Mouse (Mus musculus): ENCODE measurements at regions not wholly inside any gene's neighbourhood (a gene's known extent, or its start where the extent isn't known, plus 50 kb on each side); places are given as distances from the start of the nearest gene placed in this dataset.

DNA sequence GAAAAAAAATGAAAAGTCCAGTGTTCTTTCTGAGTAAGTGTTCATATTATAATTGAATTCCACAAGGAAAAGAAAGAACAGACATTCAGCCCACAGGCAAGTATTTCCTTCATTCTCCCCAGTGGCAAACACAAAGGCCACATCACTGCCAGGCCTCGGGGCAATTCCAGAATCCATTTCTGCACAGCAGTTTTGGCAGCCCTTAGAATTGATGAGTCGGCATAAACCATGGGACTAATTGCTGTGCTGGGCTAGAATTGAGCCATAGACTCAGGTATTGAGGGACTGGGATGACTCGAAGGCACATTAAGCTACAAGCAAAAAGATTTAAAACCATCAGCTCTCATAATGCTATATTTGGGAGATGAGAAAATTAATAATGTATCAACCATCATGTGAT, 569.3 kb downstream of the Actr3 start:
- H3K36me3 ChIP-seq (ENCODE audit: insufficient read depth, low read length), result no peaks in the 10 kb centered on the region
- H3K4me3 ChIP-seq (replicated peaks; ENCODE audit: low read length), result no peak overlapping the region
- H3K9me3 ChIP-seq (ENCODE audit: low read length), result no peaks in the 10 kb centered on the region
- H3K4me1 ChIP-seq (replicated peaks; ENCODE audit: low read depth, low read length), result no peaks in the 10 kb centered on the region
- TF ChIP-seq POU5F1 (IDR thresholded peaks at IDR 0.05; ENCODE audit: borderline replicate concordance, low read length) (no peak), CTCF (conservative IDR thresholded peaks at IDR 0.05; ENCODE audit: low read length) (no peak), NANOG (IDR thresholded peaks at IDR 0.05; ENCODE audit: borderline replicate concordance, low read length) (no peak)
- H3K27me3 ChIP-seq (ENCODE audit: insufficient read depth, low read length), result no peaks in the 10 kb centered on the region

DNA sequence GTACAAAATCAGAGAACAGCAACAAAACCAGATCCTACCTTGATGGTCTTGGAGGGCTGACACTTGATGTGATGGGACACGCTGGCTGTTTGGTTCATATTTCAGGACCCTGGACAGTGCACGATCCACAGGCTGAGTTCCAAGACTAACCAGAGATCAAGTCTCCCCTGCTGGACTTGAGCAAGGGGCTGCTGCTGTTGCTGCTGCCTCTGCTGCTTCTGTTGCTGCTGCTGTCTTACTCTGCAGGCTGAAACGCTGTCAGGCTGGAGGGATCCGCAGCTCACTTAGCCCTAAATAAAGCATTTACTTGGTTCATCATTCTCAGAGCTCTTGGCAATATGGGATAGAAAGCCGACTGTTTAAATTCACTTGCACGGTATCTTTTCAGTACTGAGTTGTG, 589.8 kb downstream of the Actr3 start:
- Histone ChIP-seq H3K4me1 (replicated peaks; ENCODE audit: low read depth, low read length) (no peaks in the 10 kb centered on the region), H3K4me3 (replicated peaks; ENCODE audit: low read length) (no peak overlapping the region), H3K36me3 (ENCODE audit: insufficient read depth, low read length) (no peaks in the 10 kb centered on the region), H3K9me3 (ENCODE audit: low read length) (no peaks in the 10 kb centered on the region), H3K27me3 (ENCODE audit: insufficient read depth, low read length) (no peaks in the 10 kb centered on the region)
- no peak for TF ChIP-seq CTCF (conservative IDR thresholded peaks at IDR 0.05; ENCODE audit: low read length)
- no peak for TF ChIP-seq POU5F1 (IDR thresholded peaks at IDR 0.05; ENCODE audit: borderline replicate concordance, low read length)
- TF ChIP-seq NANOG (IDR thresholded peaks at IDR 0.05; ENCODE audit: borderline replicate concordance, low read length), result no peak

DNA sequence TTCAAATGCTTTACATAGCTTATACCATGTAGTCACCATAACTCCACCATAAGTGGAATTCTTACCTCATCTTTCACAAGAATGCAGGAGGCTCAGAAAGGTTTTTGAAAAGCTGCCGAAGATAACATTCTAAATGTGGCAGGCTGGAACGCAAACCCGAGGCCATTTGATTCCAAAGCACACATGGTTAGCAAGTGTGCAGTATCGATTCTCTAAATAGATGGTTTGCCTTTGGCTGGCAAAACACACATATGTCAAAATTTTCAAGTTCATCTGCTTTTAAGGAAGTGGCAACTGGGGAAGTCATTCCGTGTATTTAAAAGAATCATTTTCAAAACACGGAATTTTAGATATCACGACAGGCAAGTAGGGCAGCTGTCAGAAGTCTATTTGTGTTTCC, 609.8 kb downstream of the Actr3 start:
- H3K4me3 ChIP-seq (replicated peaks; ENCODE audit: low read length), result no peak overlapping the region
- TF ChIP-seq POU5F1 (IDR thresholded peaks at IDR 0.05; ENCODE audit: borderline replicate concordance, low read length) (no peak), NANOG (IDR thresholded peaks at IDR 0.05; ENCODE audit: borderline replicate concordance, low read length) (no peak), CTCF (conservative IDR thresholded peaks at IDR 0.05; ENCODE audit: low read length) (no peak)

DNA sequence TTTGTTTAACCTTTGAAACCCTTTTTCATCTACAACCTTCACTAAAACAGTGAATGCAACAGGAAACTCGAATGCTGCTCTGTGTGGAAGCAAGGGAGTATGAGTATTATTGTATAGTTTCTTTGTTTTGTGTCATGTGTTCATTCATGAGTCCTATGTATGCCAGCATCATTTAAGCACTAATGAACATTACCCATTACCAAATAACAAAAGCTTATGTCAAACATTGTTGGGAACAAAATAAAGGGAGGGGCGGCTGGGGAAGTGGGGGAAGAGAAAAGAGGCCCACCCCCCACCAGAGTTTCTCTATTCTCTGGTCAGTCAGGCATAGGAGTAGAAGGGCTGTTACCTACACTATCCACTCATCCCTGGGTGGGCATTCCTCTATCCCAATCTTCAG, 642.5 kb downstream of the Actr3 start:
- Histone ChIP-seq H3K4me3 (replicated peaks; ENCODE audit: low read length) (no peak overlapping the region), H3K9me3 (ENCODE audit: low read length) (no peaks in the 10 kb centered on the region)

More for the DNA sequence above, 609.8 kb downstream of the Actr3 start:
- no peaks in the 10 kb centered on the region for H3K9me3 ChIP-seq (ENCODE audit: low read length)
- no peaks in the 10 kb centered on the region for H3K27me3 ChIP-seq (ENCODE audit: insufficient read depth, low read length)
- no peaks in the 10 kb centered on the region for H3K4me1 ChIP-seq (replicated peaks; ENCODE audit: low read depth, low read length)
- H3K36me3 ChIP-seq (ENCODE audit: insufficient read depth, low read length), result no peaks in the 10 kb centered on the region

DNA sequence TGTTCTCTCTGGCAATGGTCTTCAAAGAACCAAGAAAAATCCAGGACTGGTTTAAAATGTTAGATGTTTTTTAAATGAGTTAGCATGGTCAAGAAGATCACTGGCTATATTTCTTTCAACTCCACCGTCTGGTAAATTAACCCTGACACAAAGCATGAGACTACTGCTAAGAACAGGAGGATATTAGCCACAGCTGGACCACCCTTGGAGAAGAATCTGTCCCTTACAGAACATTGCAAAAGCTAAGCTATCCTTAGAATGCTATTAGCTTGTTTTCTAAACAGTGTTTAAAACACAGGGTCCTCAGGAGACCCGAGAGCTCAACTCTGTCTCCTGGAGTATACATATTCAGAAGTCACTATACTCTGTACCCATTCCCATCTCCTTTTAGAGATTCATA, 644.9 kb downstream of the Actr3 start:
- Histone ChIP-seq H3K9me3 (ENCODE audit: low read length) (no peaks in the 10 kb centered on the region), H3K27me3 (ENCODE audit: insufficient read depth, low read length) (no peaks in the 10 kb centered on the region)
- TF ChIP-seq POU5F1 (IDR thresholded peaks at IDR 0.05; ENCODE audit: borderline replicate concordance, low read length) (no peak), NANOG (IDR thresholded peaks at IDR 0.05; ENCODE audit: borderline replicate concordance, low read length) (no peak), CTCF (conservative IDR thresholded peaks at IDR 0.05; ENCODE audit: low read length) (no peak)

More for the DNA sequence above, 642.5 kb downstream of the Actr3 start:
- Histone ChIP-seq H3K4me1 (replicated peaks; ENCODE audit: low read depth, low read length) (no peaks in the 10 kb centered on the region), H3K36me3 (ENCODE audit: insufficient read depth, low read length) (no peaks in the 10 kb centered on the region), H3K27me3 (ENCODE audit: insufficient read depth, low read length) (no peaks in the 10 kb centered on the region)
- TF ChIP-seq NANOG (IDR thresholded peaks at IDR 0.05; ENCODE audit: borderline replicate concordance, low read length) (no peak), CTCF (conservative IDR thresholded peaks at IDR 0.05; ENCODE audit: low read length) (no peak), POU5F1 (IDR thresholded peaks at IDR 0.05; ENCODE audit: borderline replicate concordance, low read length) (no peak)

DNA sequence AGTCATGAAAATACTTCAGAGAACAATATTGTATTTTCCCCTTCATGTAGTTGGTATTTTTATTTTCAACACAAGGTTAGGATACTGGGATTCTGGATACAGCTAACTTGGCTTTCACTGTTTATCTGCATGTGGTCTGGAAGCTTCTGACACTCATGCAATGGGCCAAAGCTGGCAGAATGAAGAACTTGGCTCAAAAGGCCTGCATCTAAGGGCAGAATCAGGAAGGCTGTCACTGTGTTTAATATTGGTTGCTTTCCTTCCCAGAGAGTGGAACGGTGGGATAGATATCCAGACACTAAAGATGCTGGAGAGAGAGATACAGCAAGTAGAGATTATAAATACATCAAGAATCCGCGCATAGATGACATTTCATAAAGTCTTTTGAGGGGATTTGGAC, 645.4 kb downstream of the Actr3 start:
- no peaks in the 10 kb centered on the region for H3K27me3 ChIP-seq (ENCODE audit: insufficient read depth, low read length)
- H3K36me3 ChIP-seq (ENCODE audit: insufficient read depth, low read length), result no peaks in the 10 kb centered on the region
- no peaks in the 10 kb centered on the region for H3K9me3 ChIP-seq (ENCODE audit: low read length)
- no peak overlapping the region for H3K4me3 ChIP-seq (replicated peaks; ENCODE audit: low read length)
- no peak for TF ChIP-seq NANOG (IDR thresholded peaks at IDR 0.05; ENCODE audit: borderline replicate concordance, low read length)
- no peaks in the 10 kb centered on the region for H3K4me1 ChIP-seq (replicated peaks; ENCODE audit: low read depth, low read length)

More for the DNA sequence above, 644.9 kb downstream of the Actr3 start:
- H3K36me3 ChIP-seq (ENCODE audit: insufficient read depth, low read length), result no peaks in the 10 kb centered on the region
- H3K4me1 ChIP-seq (replicated peaks; ENCODE audit: low read depth, low read length), result no peaks in the 10 kb centered on the region
- no peak overlapping the region for H3K4me3 ChIP-seq (replicated peaks; ENCODE audit: low read length)

DNA sequence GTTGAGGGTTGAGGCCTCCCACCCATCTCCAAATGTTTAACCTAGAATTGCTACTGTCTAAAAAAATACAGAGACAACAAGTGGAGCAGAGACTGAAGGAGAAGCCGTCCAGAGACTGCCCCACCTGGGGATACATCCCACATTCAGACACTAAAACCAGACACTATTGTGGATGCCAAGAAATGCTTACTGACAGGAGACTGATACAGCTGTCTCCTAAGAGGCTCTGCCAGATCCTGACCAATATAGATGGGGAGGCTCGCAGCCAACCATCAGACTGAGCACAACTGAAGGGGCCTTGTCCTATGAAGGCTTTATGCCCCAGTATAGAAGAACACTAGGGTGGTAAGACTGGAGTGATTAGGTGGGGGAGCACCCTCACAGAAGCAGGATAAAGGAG, 652.5 kb downstream of the Actr3 start:
- TF ChIP-seq CTCF (conservative IDR thresholded peaks at IDR 0.05; ENCODE audit: low read length) (no peak), POU5F1 (IDR thresholded peaks at IDR 0.05; ENCODE audit: borderline replicate concordance, low read length) (no peak), NANOG (IDR thresholded peaks at IDR 0.05; ENCODE audit: borderline replicate concordance, low read length) (no peak)
- Histone ChIP-seq H3K9me3 (ENCODE audit: low read length) (no peaks in the 10 kb centered on the region), H3K36me3 (ENCODE audit: insufficient read depth, low read length) (no peaks in the 10 kb centered on the region)

DNA sequence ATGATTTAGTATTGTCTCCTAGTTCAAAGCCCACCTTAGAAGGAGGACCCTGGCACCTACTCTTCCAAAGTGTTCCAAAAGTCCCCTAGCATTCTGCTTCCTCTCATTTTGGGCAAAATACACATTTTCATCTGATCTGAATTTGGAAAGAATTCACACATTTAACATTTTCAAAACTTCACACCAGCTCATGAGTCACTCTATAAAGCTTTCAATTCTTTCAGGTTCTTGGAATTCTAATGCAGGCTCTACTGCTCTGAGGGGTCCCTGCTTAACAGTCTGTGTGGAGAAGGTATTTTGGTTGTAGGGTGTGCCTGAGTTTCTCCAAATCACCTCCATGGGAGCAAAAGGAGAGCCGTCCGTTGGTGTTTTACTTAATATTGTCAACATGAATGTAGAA, 657.8 kb downstream of the Actr3 start:
- TF ChIP-seq CTCF (conservative IDR thresholded peaks at IDR 0.05; ENCODE audit: low read length), result no peak
- no peak for TF ChIP-seq POU5F1 (IDR thresholded peaks at IDR 0.05; ENCODE audit: borderline replicate concordance, low read length)
- TF ChIP-seq NANOG (IDR thresholded peaks at IDR 0.05; ENCODE audit: borderline replicate concordance, low read length), result no peak

More for the DNA sequence above, 652.5 kb downstream of the Actr3 start:
- H3K27me3 ChIP-seq (ENCODE audit: insufficient read depth, low read length), result no peaks in the 10 kb centered on the region
- H3K4me3 ChIP-seq (replicated peaks; ENCODE audit: low read length), result no peak overlapping the region
- H3K4me1 ChIP-seq (replicated peaks; ENCODE audit: low read depth, low read length), result no peaks in the 10 kb centered on the region

DNA sequence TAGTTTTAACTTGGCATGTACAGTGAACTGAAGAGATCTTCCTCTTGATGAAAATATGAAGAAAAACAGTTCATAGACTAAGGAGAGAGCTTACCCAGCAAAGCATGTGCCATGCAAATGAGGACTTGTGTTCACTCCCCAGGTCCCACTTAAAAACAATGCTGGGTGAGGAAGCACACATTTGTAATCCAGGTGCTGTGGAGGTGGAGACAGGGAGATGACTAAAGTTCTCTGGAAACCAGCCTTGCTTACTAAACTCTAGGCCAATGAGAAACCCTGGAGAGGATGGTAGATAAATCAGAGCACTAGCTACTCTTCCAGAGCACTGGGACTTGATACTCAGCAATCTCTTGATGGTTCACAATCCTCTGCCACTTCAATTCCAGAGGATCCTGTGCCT, 678.8 kb downstream of the Actr3 start:
- TF ChIP-seq NANOG (IDR thresholded peaks at IDR 0.05; ENCODE audit: borderline replicate concordance, low read length) (no peak), POU5F1 (IDR thresholded peaks at IDR 0.05; ENCODE audit: borderline replicate concordance, low read length) (no peak), CTCF (conservative IDR thresholded peaks at IDR 0.05; ENCODE audit: low read length) (no peak)
- Histone ChIP-seq H3K27me3 (ENCODE audit: insufficient read depth, low read length) (no peaks in the 10 kb centered on the region), H3K4me3 (replicated peaks; ENCODE audit: low read length) (no peak overlapping the region), H3K4me1 (replicated peaks; ENCODE audit: low read depth, low read length) (no peaks in the 10 kb centered on the region), H3K9me3 (ENCODE audit: low read length) (no peaks in the 10 kb centered on the region), H3K36me3 (ENCODE audit: insufficient read depth, low read length) (no peaks in the 10 kb centered on the region)

More for the DNA sequence above, 657.8 kb downstream of the Actr3 start:
- no peaks in the 10 kb centered on the region for H3K4me1 ChIP-seq (replicated peaks; ENCODE audit: low read depth, low read length)
- H3K27me3 ChIP-seq (ENCODE audit: insufficient read depth, low read length), result no peaks in the 10 kb centered on the region
- no peaks in the 10 kb centered on the region for H3K9me3 ChIP-seq (ENCODE audit: low read length)
- H3K36me3 ChIP-seq (ENCODE audit: insufficient read depth, low read length), result no peaks in the 10 kb centered on the region
- no peak overlapping the region for H3K4me3 ChIP-seq (replicated peaks; ENCODE audit: low read length)

All from E14TG2a.4 (cell line).